Mouse (Mus musculus): ENCODE measurements around the gene Samd7. TPM values are rescaled to one million over a fixed set of nuclear protein-coding genes. Genes with fewer than 3 reads are reported as not detected.

The Samd7 gene
- polyA plus RNA-seq, 1 experiment from 2014 or later = not detected

GRCm38 (mm10) chr3:30724848-30725465 lies 21.1 kb upstream of the Samd7 start:
- Histone ChIP-seq H3K4me3 (no peak overlapping the region), H3K27ac (no peak overlapping the region), H3K9me3 (no peaks in the 10 kb centered on the region), H3K36me3 (no peaks in the 10 kb centered on the region), H3K4me1 (0 out of 2 replicates have a peak, but pooled peaks cover 3% of the 10 kb centered on the region), H3K27me3 (ENCODE audit: insufficient read depth, poor library complexity, severe bottlenecking) (no peaks in the 10 kb centered on the region)
- no peak for DNase-seq (ENCODE audit: low spot score)
- 65% methylated on average over 10 of the region's 10 CpGs for WGBS

GRCm38 (mm10) chr3:30725514-30725913 lies 20.6 kb upstream of the Samd7 start:
- H3K27ac ChIP-seq = no peak overlapping the region
- H3K9me3 ChIP-seq = no peaks in the 10 kb centered on the region
- 75% methylated on average over 7 of the region's 7 CpGs for WGBS
- 0 out of 2 replicates have a peak, but pooled peaks cover 3% of the 10 kb centered on the region for H3K4me1 ChIP-seq
- H3K36me3 ChIP-seq = no peaks in the 10 kb centered on the region
- H3K4me3 ChIP-seq = no peak overlapping the region
- H3K27me3 ChIP-seq (ENCODE audit: insufficient read depth, poor library complexity, severe bottlenecking) = no peaks in the 10 kb centered on the region
- no peak for DNase-seq (ENCODE audit: low spot score)

DNA sequence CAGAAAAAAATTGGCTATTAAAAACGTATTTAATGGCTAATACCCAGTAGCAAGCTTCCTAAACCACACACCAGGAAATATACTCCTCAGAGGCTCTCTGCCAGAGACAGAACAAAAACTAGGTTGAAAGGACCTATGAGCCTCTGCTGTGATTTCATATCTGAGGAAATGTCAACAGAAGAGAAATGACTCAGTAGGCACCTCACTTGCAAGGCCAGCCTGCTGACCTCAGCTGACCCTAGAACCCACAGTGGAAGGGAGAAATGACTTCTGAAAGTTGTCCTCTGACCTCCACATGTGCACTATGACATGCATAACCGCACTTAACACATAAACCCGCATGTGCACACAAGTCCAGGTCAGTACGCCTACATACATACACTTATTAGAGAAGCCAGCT lies 18.9 kb upstream of the Samd7 start:
- Histone ChIP-seq H3K4me3 (no peak overlapping the region), H3K36me3 (no peaks in the 10 kb centered on the region), H3K27me3 (ENCODE audit: insufficient read depth, poor library complexity, severe bottlenecking) (no peaks in the 10 kb centered on the region), H3K9me3 (no peaks in the 10 kb centered on the region), H3K27ac (no peak overlapping the region), H3K4me1 (0 out of 2 replicates have a peak, but pooled peaks cover 3% of the 10 kb centered on the region)
- no peak for DNase-seq (ENCODE audit: low spot score)
- WGBS = 69% methylated on average over 4 of the region's 4 CpGs

DNA sequence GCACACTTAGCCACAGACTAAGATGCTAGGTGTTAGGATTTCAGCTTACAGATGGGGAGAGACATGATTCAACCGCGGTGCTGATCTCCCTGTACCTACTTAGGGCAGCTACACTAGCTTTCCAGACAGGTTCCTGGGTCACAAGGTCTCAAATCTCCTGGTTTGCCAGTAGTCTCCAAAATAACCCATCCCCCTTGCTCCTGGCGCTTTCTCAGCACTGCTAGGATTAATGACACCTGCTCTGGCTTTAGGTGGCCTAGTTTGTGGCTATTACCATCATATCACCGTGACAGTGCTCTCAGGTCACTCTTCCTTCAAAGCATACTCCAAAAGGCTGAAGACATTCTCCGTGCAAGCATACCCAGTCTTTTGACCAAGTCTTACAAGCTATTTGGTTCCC lies 17.0 kb upstream of the Samd7 start:
- no peaks in the 10 kb centered on the region for H3K9me3 ChIP-seq
- DNase-seq (ENCODE audit: low spot score) = no peak
- H3K4me1 ChIP-seq = 0 out of 2 replicates have a peak, but pooled peaks cover 3% of the 10 kb centered on the region
- WGBS = 76% methylated on average over 5 of the region's 5 CpGs
- H3K27me3 ChIP-seq (ENCODE audit: insufficient read depth, poor library complexity, severe bottlenecking) = no peaks in the 10 kb centered on the region
- H3K4me3 ChIP-seq = no peak overlapping the region
- no peaks in the 10 kb centered on the region for H3K36me3 ChIP-seq
- no peak overlapping the region for H3K27ac ChIP-seq

- Histone ChIP-seq H3K4me3 (no peak overlapping the region), H3K4me1 (0 out of 2 replicates have a peak, but pooled peaks cover 3% of the 10 kb centered on the region), H3K27me3 (ENCODE audit: insufficient read depth, poor library complexity, severe bottlenecking) (no peaks in the 10 kb centered on the region), H3K9me3 (no peaks in the 10 kb centered on the region), H3K36me3 (no peaks in the 10 kb centered on the region), H3K27ac (no peak overlapping the region)
- peak; percentile 56 for DNase-seq (ENCODE audit: low spot score)
- WGBS = 84% methylated on average over 9 of the region's 9 CpGs
Measured at GRCm38 (mm10) chr3:30736809-30737208, 9.3 kb upstream of the Samd7 start.

DNA sequence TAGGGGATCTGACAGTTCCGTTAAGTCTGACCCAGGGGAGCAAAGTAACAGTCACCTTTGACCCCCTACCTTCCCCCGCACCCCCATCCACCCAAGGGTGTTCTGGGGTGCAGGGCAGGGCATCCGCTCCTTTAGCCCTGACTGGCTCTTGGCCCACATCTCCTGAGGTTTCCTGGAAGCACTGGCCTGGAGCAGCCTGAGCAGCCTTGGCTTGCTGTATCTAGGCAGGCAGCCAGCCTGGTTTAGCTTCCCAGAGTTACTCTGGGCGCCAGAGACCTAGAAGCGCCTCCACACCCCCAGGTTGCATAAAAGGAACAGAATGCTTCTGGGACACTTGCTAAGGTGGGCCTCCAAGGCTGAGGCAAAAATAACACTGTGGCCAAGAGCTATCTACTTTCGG lies 4.8 kb upstream of the Samd7 start:
- 73% methylated on average over 6 of the region's 6 CpGs for WGBS

DNA sequence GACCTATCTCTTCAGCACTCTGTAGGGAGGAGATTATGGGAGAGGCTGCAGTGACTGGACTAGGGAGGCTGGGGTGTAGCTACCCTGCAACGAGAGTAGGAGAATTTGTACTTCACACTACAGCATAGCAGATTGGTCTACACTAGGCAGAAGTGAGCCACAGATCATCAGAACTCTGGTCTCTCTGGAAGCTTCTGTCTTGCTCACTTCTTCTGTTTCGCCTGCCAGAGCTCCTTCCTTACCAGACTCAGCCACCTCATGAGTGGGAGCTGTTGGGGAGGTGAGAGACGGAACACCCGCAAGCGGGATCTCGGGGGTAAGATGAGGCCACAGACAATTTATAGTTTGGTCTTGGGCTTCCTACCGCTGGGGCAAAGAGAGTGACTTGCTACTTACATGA lies 3.2 kb upstream of the Samd7 start:
- Histone ChIP-seq H3K9me3 (no peaks in the 10 kb centered on the region), H3K4me3 (no peak overlapping the region), H3K27me3 (ENCODE audit: insufficient read depth, poor library complexity, severe bottlenecking) (no peaks in the 10 kb centered on the region), H3K4me1 (0 out of 2 replicates have a peak, but pooled peaks cover 3% of the 10 kb centered on the region), H3K27ac (no peak overlapping the region), H3K36me3 (no peaks in the 10 kb centered on the region)
- WGBS = 82% methylated on average over 7 of the region's 7 CpGs
- no peak for DNase-seq (ENCODE audit: low spot score)

More for the DNA sequence above, 4.8 kb upstream of the Samd7 start:
- Histone ChIP-seq H3K36me3 (no peaks in the 10 kb centered on the region), H3K4me3 (no peak overlapping the region), H3K27ac (no peak overlapping the region), H3K9me3 (no peaks in the 10 kb centered on the region), H3K4me1 (0 out of 2 replicates have a peak, but pooled peaks cover 3% of the 10 kb centered on the region), H3K27me3 (ENCODE audit: insufficient read depth, poor library complexity, severe bottlenecking) (no peaks in the 10 kb centered on the region)
- DNase-seq (ENCODE audit: low spot score) = no peak

GRCm38 (mm10) chr3:30748316-30748715 lies 2.2 kb downstream of the Samd7 start:
- whole genome bisulfite sequencing = 77% methylated on average over 9 of the region's 9 CpGs
- Histone ChIP-seq H3K36me3 (no peaks in the 10 kb centered on the region), H3K9me3 (no peaks in the 10 kb centered on the region), H3K27me3 (ENCODE audit: insufficient read depth, poor library complexity, severe bottlenecking) (no peaks in the 10 kb centered on the region), H3K4me3 (no peak overlapping the region), H3K27ac (no peak overlapping the region), H3K4me1 (no peaks in the 10 kb centered on the region)
- no peak for DNase-seq (ENCODE audit: low spot score)

GRCm38 (mm10) chr3:30754696-30755095 lies 8.6 kb downstream of the Samd7 start:
- 91% methylated on average over 4 of the region's 4 CpGs for WGBS

GRCm38 (mm10) chr3:30764877-30765276 lies 18.8 kb downstream of the Samd7 start:
- DNase-seq (ENCODE audit: low spot score) = no peak
- Histone ChIP-seq H3K36me3 (no peaks in the 10 kb centered on the region), H3K4me3 (no peak overlapping the region), H3K4me1 (peaks cover 17% of the 10 kb centered on the region), H3K27me3 (ENCODE audit: insufficient read depth, poor library complexity, severe bottlenecking) (no peaks in the 10 kb centered on the region), H3K27ac (peak overlapping the region; percentile 39; the same call in 1 of the 2 replicates), H3K9me3 (no peaks in the 10 kb centered on the region)
- WGBS = 83% methylated on average over 4 of the region's 4 CpGs

More at GRCm38 (mm10) chr3:30754696-30755095, 8.6 kb downstream of the Samd7 start:
- DNase-seq (ENCODE audit: low spot score) = no peak
- Histone ChIP-seq H3K4me3 (no peak overlapping the region), H3K4me1 (no peaks in the 10 kb centered on the region), H3K9me3 (no peaks in the 10 kb centered on the region), H3K36me3 (no peaks in the 10 kb centered on the region), H3K27ac (no peak overlapping the region), H3K27me3 (ENCODE audit: insufficient read depth, poor library complexity, severe bottlenecking) (no peaks in the 10 kb centered on the region)

GRCm38 (mm10) chr3:30765311-30766027 lies 19.4 kb downstream of the Samd7 start:
- peak; percentile 95 for DNase-seq (ENCODE audit: low spot score)
- Histone ChIP-seq H3K36me3 (no peaks in the 10 kb centered on the region), H3K4me1 (peaks cover 17% of the 10 kb centered on the region), H3K4me3 (0 out of 2 replicates have a peak overlapping the region, but pooled peaks have one; percentile 8), H3K27me3 (ENCODE audit: insufficient read depth, poor library complexity, severe bottlenecking) (no peaks in the 10 kb centered on the region), H3K27ac (peak overlapping the region; percentile 75; the same call in 1 of the 2 replicates), H3K9me3 (no peaks in the 10 kb centered on the region)
- 49% methylated on average over 10 of the region's 10 CpGs for WGBS

- peaks cover 17% of the 10 kb centered on the region for H3K4me1 ChIP-seq
- DNase-seq (ENCODE audit: low spot score) = peak; percentile 82
- no peaks in the 10 kb centered on the region for H3K27me3 ChIP-seq (ENCODE audit: insufficient read depth, poor library complexity, severe bottlenecking)
- H3K36me3 ChIP-seq = no peaks in the 10 kb centered on the region
- H3K9me3 ChIP-seq = no peaks in the 10 kb centered on the region
- H3K4me3 ChIP-seq = no peak overlapping the region
- peak overlapping the region; percentile 75 for H3K27ac ChIP-seq
- 59% methylated on average over 7 of the region's 7 CpGs for WGBS
Measured at GRCm38 (mm10) chr3:30766177-30766576, 20.1 kb downstream of the Samd7 start.

DNA sequence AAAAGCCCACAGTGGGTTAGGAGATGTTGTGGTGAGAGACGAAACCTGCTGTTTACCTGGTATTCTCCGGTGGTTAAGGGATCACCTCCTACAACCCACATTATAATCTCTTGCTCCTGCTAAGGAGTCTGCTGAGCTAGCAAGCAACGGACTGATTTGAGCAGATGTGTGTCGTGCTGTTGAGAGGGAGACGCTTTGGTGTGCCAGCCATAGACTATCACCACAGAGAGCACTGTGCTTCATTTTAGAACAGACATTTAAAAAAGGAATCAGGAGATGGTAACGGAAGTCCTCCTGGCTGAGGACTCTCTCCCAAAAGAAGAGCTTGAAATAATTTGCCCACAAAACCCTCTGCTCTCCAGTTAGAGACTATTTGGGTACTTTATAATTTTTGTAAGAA lies 21.2 kb downstream of the Samd7 start:
- no peaks in the 10 kb centered on the region for H3K27me3 ChIP-seq (ENCODE audit: insufficient read depth, poor library complexity, severe bottlenecking)
- WGBS = 77% methylated on average over 6 of the region's 6 CpGs
- no peaks in the 10 kb centered on the region for H3K36me3 ChIP-seq
- DNase-seq (ENCODE audit: low spot score) = no peak
- H3K4me1 ChIP-seq = peaks cover 17% of the 10 kb centered on the region
- no peak overlapping the region for H3K4me3 ChIP-seq
- H3K9me3 ChIP-seq = no peaks in the 10 kb centered on the region
- H3K27ac ChIP-seq = no peak overlapping the region
